Mouse (Mus musculus): ENCODE data around the gene Clspn.

- TF ChIP-seq CTCF (IDR thresholded peaks at IDR 0.05; ENCODE audit: extremely low read depth, insufficient read length, insufficient replicate concordance, low read depth, low read length): no peak
- no peak for TF ChIP-seq POLR2A (IDR thresholded peaks at IDR 0.05; ENCODE audit: low read depth, low read length)
Measured at GRCm38 (mm10) chr4:126542838-126543237, 13.9 kb upstream of the Clspn start.
